Mouse (Mus musculus): ENCODE measurements around the gene Ptger3. TPM values are rescaled to one million over a fixed set of nuclear protein-coding genes. Genes with fewer than 3 reads are reported as not detected.
A peak's percentile ranks its signal among the peaks of the same experiment; 100 is the strongest.

Gene Ptger3
- under 1 TPM; 0.65 to 0.67 TPM for total RNA-seq (2021)

- peak; percentile 16 for DNase-seq
- intact Hi-C loops (cut with DNase I) = loop anchor here (10.0 kb wide), 2 partner anchors 308 to 508 kb away; no protein-coding TSS in a partner anchor
Observed at GRCm38 (mm10) chr3:157566725-157567565, at the start of gene Ptger3. TSS of gene Ptger3 (plus strand) at chr3:157566892.

- intact Hi-C loops (cut with DNase I) = no loop called here
Observed at GRCm38 (mm10) chr3:157517992-157518391, 48.7 kb upstream of the Ptger3 start.

GRCm38 (mm10) chr3:157520433-157520832 lies 46.3 kb upstream of the Ptger3 start:
- peak; percentile 60 to 65 for DNase-seq
- intact Hi-C loops (cut with DNase I) = loop anchor here (1.0 kb wide), 1 partner anchor 288 kb away; no protein-coding TSS in a partner anchor

More at GRCm38 (mm10) chr3:157517992-157518391, 48.7 kb upstream of the Ptger3 start:
- peak; percentile 18 to 29 for DNase-seq

- no peak for DNase-seq
- intact Hi-C loops (cut with DNase I) = no loop called here
Observed at GRCm38 (mm10) chr3:157523834-157524233, 42.9 kb upstream of the Ptger3 start.

GRCm38 (mm10) chr3:157531585-157531984 lies 35.1 kb upstream of the Ptger3 start:
- intact Hi-C loops (cut with DNase I) = loop anchor here (10.0 kb wide), 1 partner anchor 503 kb away; the partner anchor contains the start of genes Lrrc40 and Srsf11
- no peak for DNase-seq

- intact Hi-C loops (cut with DNase I) = loop anchor here (10.0 kb wide), 1 partner anchor 501 kb away; the partner anchor contains the start of genes Lrrc40 and Srsf11
- DNase-seq = peak; percentile 95 to 97
Observed at GRCm38 (mm10) chr3:157533964-157534785, 32.5 kb upstream of the Ptger3 start, which contains the start of gene Zranb2. TSS of gene Zranb2 (plus strand) at chr3:157534160.

- intact Hi-C loops (cut with DNase I) = loop anchor here (10.0 kb wide), 1 partner anchor 500 kb away; the partner anchor contains the start of genes Lrrc40 and Srsf11
Observed at GRCm38 (mm10) chr3:157534786-157535415, 31.8 kb upstream of the Ptger3 start.

GRCm38 (mm10) chr3:157549323-157549722 lies 17.4 kb upstream of the Ptger3 start:
- DNase-seq = no peak
- intact Hi-C loops (cut with DNase I) = no loop called here

More at GRCm38 (mm10) chr3:157534786-157535415, 31.8 kb upstream of the Ptger3 start:
- DNase-seq = no peak

GRCm38 (mm10) chr3:157549758-157550600 lies 16.7 kb upstream of the Ptger3 start:
- DNase-seq = no peak
- intact Hi-C loops (cut with DNase I) = no loop called here

- intact Hi-C loops (cut with DNase I) = loop anchor here (1.0 to 10.0 kb wide), 3 partner anchors 152 to 510 kb away; no protein-coding TSS in a partner anchor
- DNase-seq = peak; percentile 19 to 51
Observed at GRCm38 (mm10) chr3:157565196-157565595, 1.5 kb upstream of the Ptger3 start.

- peak; percentile 5 to 15 for DNase-seq
- intact Hi-C loops (cut with DNase I) = loop anchor here (10.0 kb wide), 2 partner anchors 307 to 507 kb away; no protein-coding TSS in a partner anchor
Observed at GRCm38 (mm10) chr3:157567566-157568132, 957 bp downstream of the Ptger3 start.

- intact Hi-C loops (cut with DNase I) = no loop called here
Observed at GRCm38 (mm10) chr3:157572011-157572410, 5.3 kb downstream of the Ptger3 start.

GRCm38 (mm10) chr3:157575441-157576342 lies 9.0 kb downstream of the Ptger3 start:
- intact Hi-C loops (cut with DNase I) = no loop called here
- DNase-seq = peak in 1 of 2 experiments; percentile 9

More at GRCm38 (mm10) chr3:157572011-157572410, 5.3 kb downstream of the Ptger3 start:
- no peak for DNase-seq

GRCm38 (mm10) chr3:157576343-157576722 lies 9.6 kb downstream of the Ptger3 start:
- intact Hi-C loops (cut with DNase I) = no loop called here

GRCm38 (mm10) chr3:157576862-157577261 lies 10.2 kb downstream of the Ptger3 start:
- intact Hi-C loops (cut with DNase I) = no loop called here
- no peak for DNase-seq

More at GRCm38 (mm10) chr3:157576343-157576722, 9.6 kb downstream of the Ptger3 start:
- DNase-seq = no peak

- DNase-seq = no peak
- intact Hi-C loops (cut with DNase I) = no loop called here
Observed at GRCm38 (mm10) chr3:157578469-157579170, 11.9 kb downstream of the Ptger3 start.

GRCm38 (mm10) chr3:157579376-157579775 lies 12.7 kb downstream of the Ptger3 start:
- intact Hi-C loops (cut with DNase I) = no loop called here
- DNase-seq = peak; percentile 26 to 32

Data from heart, postnatal 10 days (tissue).